Mouse (Mus musculus) retina, adult 2 months (tissue): ENCODE results near the gene Synpo2.

ENCODE experiments used
- DNase-seq: peaks from one replicate; pipeline ENCODE4 v3.0.0-alpha.2; 2012; ENCODE audit warnings: low read depth, low spot score

Synpo2 gene

GRCm38 (mm10) chr3:123033804-123034203 is 202.1 kb downstream of the Synpo2 start:
- no peak for DNase-seq
